Mouse (Mus musculus) left cerebral cortex, postnatal 25 days (tissue): ENCODE measurements at regions not wholly inside any gene's neighbourhood (a gene's known extent, or its start where the extent isn't known, plus 50 kb on each side); places are given as distances from the start of the nearest gene placed in this dataset.

Experiments used
- DNase-seq, 2 experiments: peaks; one replicate each; pipeline ENCODE4 v3.0.0; 2022; ENCODE audit warnings: low spot score in 2 of 2, mixed read lengths in 1 of 2
- intact Hi-C: fragments of 180-260 bp; cut with DNase I; formaldehyde crosslinking; loops from one replicate; pipeline ENCODE4 v1.15.1; 2025

DNA sequence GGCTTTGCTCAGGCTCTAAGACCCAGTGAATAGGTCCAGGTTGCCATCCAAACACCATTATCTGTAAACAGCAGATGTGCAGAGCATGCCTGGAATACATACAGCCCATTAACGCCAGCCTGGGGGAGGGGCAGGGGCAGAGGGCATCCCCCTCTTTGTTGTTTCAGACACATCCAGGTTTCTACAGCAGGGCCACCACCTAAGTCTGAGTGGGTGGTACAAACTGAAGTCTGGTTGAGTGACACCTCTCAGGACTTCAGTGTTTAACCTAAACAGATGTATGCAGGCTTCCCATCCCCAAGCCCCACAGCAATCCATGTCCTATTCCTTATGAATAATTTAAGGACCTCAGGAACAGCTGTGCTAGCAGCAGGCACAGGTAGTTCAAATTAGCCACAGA lies 194.2 kb downstream of the Xxylt1 start:
- no peak for DNase-seq
- intact Hi-C loops = no loop called here

- intact Hi-C loops = no loop called here
- no peak for DNase-seq
These were observed 193.7 kb downstream of the Xxylt1 start for GRCm38 (mm10) chr16:30887536-30887935.

DNA sequence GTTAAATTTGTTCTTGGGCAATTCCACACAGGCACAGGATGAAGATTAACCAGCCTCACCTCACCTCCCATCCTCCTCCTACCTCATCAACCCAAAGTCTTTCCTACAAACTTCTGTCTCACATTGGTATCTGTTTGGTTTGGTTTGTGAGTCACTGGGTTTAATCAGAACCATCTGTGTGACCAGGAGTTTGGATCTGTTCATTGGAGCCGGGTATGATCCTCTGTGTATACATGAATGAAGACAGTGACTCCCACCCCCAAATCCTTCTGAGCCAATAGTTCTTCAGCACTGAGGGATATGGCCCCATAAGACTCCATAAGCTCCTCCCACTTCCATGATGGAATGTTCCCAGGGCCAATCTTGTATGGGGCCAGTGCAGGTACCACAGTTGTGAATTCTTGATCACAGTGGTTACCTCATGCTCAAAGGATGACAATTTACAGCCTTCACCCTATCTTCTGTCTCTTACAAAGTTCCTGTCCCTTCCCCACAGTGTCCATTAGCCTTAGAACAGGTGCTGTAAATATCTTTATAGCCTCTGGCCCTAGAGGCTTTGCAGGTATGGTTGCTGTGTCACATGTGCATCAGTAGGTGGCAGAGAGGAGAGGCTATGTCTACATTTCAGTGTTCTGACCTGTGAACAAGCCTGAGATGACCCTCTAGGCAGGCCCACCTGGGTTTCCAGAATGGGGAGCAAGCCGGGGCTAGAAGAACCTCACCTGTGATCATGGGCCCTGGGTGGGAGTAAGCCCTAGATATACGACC lies 192.5 kb downstream of the Xxylt1 start:
- intact Hi-C loops = no loop called here
- no peak for DNase-seq

- no peak for DNase-seq
- intact Hi-C loops = no loop called here
These were observed 188.6 kb downstream of the Xxylt1 start for GRCm38 (mm10) chr16:30892606-30893005.

GRCm38 (mm10) chr16:30894086-30894485 lies 187.1 kb downstream of the Xxylt1 start:
- intact Hi-C loops = no loop called here
- DNase-seq = no peak

- DNase-seq = no peak
These were observed 186.2 kb downstream of the Xxylt1 start for GRCm38 (mm10) chr16:30895021-30895420.

DNA sequence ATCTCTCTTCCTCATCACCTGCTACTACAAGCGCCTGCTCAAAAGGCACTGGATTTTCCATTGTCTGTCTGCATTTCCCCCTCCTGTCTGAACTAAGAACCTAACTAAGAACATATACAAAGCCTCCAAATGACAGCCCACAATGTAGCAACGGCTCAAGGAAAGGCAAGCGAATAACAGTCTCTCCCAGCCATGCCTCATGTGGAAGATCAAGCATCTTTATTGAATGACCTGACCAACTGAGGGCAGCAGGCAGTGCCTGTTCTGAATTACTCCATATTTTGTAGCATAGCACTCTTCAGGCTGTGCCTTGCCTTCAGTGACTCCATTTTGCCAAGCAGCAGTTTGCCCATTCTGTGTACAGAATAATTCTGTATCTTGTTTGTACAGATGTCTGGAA lies 183.9 kb downstream of the Xxylt1 start:
- intact Hi-C loops = no loop called here

More at GRCm38 (mm10) chr16:30895021-30895420, 186.2 kb downstream of the Xxylt1 start:
- intact Hi-C loops = no loop called here

DNA sequence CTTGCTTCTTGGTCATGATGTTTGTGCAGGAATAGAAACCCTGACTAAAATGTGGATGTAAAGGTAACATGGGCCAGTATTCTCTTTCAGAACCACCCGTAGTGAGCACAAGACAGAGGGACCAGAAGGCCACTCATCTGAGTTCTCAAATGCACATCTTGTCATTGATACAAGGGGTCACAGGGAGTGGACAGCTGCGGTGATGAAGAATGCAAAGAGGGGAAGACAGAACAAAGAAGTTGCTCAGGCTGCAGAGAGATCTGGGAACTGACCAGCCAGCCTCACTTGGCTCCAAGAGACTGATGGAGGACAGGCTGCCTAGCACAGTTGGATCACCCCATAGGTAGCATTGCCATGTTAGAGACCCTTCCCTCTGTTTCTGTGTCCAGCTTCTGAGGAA lies 181.1 kb downstream of the Xxylt1 start:
- intact Hi-C loops = no loop called here
- no peak for DNase-seq

More for the DNA sequence above, 183.9 kb downstream of the Xxylt1 start:
- no peak for DNase-seq

DNA sequence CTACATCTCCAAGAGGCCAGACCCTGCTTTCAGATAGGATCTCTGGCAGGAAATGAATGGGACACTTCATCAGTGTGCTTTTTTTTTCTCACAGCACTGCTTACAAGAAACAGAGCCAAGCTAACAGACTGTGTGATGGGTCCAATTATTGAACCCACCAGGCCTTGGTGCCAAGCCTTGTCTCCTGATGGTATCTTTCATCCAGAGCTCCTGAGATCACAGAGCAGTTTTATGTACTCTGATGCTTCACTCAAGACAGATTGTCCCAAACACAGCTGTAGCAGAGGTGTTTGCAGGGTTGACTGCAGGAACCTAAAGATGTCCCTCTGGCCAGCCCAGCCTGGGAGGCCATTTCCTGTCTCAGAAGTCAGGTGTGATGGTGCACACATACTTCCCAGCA lies 179.9 kb downstream of the Xxylt1 start:
- no peak for DNase-seq
- intact Hi-C loops = no loop called here
